Mouse (Mus musculus) MEL (cell line): ENCODE measurements at regions not wholly inside any gene's neighbourhood (a gene's known extent, or its start where the extent isn't known, plus 50 kb on each side); places are given as distances from the start of the nearest gene placed in this dataset.

Source experiments
- DNase-seq: peaks from one replicate; pipeline ENCODE4 v3.0.0; 2011; ENCODE audit warnings: low read depth, low spot score
- H3K27ac ChIP-seq: 2 replicates; pipeline ENCODE4 v1.5.1; 2012; ENCODE audit warnings: low read depth, mild to moderate bottlenecking, control low read depth, low read length, moderate library complexity; ENCODE audit not compliant: control insufficient read depth
- H3K27me3 ChIP-seq, 2 experiments: fragments of 150-350 bp in 1 of 2; sonication (generic) in 1 of 2; 2 replicates each; pipeline ENCODE4 v1.6.1; 2012; ENCODE audit warnings: low read length in 2 of 2, mild to moderate bottlenecking in 2 of 2, improper control_type of control experiment in 1 of 2, moderate library complexity in 1 of 2; ENCODE audit not compliant: insufficient read depth in 2 of 2, control insufficient read depth in 1 of 2
- H3K36me3 ChIP-seq, 2 experiments: 2 replicates each; pipeline ENCODE4 v1.6.1; 2012 to 2014; ENCODE audit warnings: low read length in 2 of 2, improper control_type of control experiment in 1 of 2, inconsistent platforms in 1 of 2, mild to moderate bottlenecking in 1 of 2; ENCODE audit not compliant: insufficient read depth in 2 of 2, control insufficient read depth in 1 of 2
- H3K4me1 ChIP-seq, 2 experiments: fragments of 150-350 bp in 1 of 2; sonication (generic) in 1 of 2; 2 replicates each; pipeline ENCODE4 v1.6.1; 2012; ENCODE audit warnings: low read length in 2 of 2, improper control_type of control experiment in 1 of 2, mild to moderate bottlenecking in 1 of 2; ENCODE audit not compliant: insufficient read depth in 2 of 2, control insufficient read depth in 1 of 2
- H3K4me3 ChIP-seq, 2 experiments: fragments of 150-350 bp in 1 of 2; sonication (generic) in 1 of 2; 2 replicates each; pipeline ENCODE4 v1.5.1; 2012; ENCODE audit warnings: low read depth in 2 of 2, low read length in 2 of 2, mild to moderate bottlenecking in 2 of 2, moderate library complexity in 2 of 2, control low read depth in 1 of 2, improper control_type of control experiment in 1 of 2; ENCODE audit not compliant: control insufficient read depth in 1 of 2, insufficient read depth in 1 of 2
- H3K79me2 ChIP-seq: 2 replicates; pipeline ENCODE4 v1.6.1; 2012; ENCODE audit warnings: mild to moderate bottlenecking, low read length, moderate library complexity; ENCODE audit not compliant: control insufficient read depth, poor library complexity, insufficient read depth
- H3K9ac ChIP-seq: 2 replicates; pipeline ENCODE4 v1.6.1; 2012; ENCODE audit warnings: low read depth, mild to moderate bottlenecking, control low read depth, low read length, moderate library complexity; ENCODE audit not compliant: control insufficient read depth, poor library complexity, severe bottlenecking
- H3K9me3 ChIP-seq: fragments of 150-350 bp; sonication (generic); replicated peaks from 2 replicates; pipeline ENCODE4 v1.6.1; 2012; ENCODE audit warnings: mild to moderate bottlenecking, low read length, improper control_type of control experiment, moderate library complexity; ENCODE audit not compliant: insufficient read depth
- BHLHE40 ChIP-seq: IDR thresholded peaks from 2 replicates; pipeline ENCODE4 v1.6.1; 2012; ENCODE audit warnings: low read depth, mild to moderate bottlenecking, inconsistent platforms, low read length, improper control_type of control experiment, borderline replicate concordance
- CHD1 ChIP-seq: IDR thresholded peaks from 2 replicates; pipeline ENCODE4 v1.6.1; 2012; ENCODE audit warnings: low read depth, mild to moderate bottlenecking, inconsistent platforms, low read length, improper control_type of control experiment
- CHD2 ChIP-seq: IDR thresholded peaks from 2 replicates; pipeline ENCODE4 v1.6.1; 2011; ENCODE audit warnings: low read length, improper control_type of control experiment
- CTCF ChIP-seq, 3 experiments: IDR thresholded peaks in 2 of 3; conservative IDR thresholded peaks in 1 of 3; 2 replicates each; pipeline ENCODE4 v1.5.1; 2011 to 2012; ENCODE audit warnings: low read length in 3 of 3, low read depth in 2 of 3, mild to moderate bottlenecking in 2 of 3, improper control_type of control experiment in 1 of 3, inconsistent platforms in 1 of 3, mixed read lengths in 1 of 3, moderate library complexity in 1 of 3; ENCODE audit not compliant: control insufficient read depth in 1 of 3, insufficient read depth in 1 of 3, poor library complexity in 1 of 3, severe bottlenecking in 1 of 3
- ELF1 ChIP-seq: IDR thresholded peaks from 2 replicates; pipeline ENCODE4 v1.6.1; 2014; ENCODE audit warnings: low read depth, mild to moderate bottlenecking, inconsistent platforms, low read length, improper control_type of control experiment, moderate library complexity
- ETS1 ChIP-seq: IDR thresholded peaks from 2 replicates; pipeline ENCODE4 v1.6.1; 2012; ENCODE audit warnings: low read depth, mild to moderate bottlenecking, inconsistent platforms, low read length, improper control_type of control experiment, moderate library complexity
- GABPA ChIP-seq: IDR thresholded peaks from 2 replicates; pipeline ENCODE4 v1.6.1; 2012; ENCODE audit warnings: low read depth, mild to moderate bottlenecking, inconsistent platforms, low read length, improper control_type of control experiment, moderate library complexity
- GATA1 ChIP-seq: IDR thresholded peaks from 2 replicates; pipeline ENCODE4 v1.6.1; 2011; ENCODE audit warnings: low read depth, low read length, improper control_type of control experiment
- HCFC1 ChIP-seq: IDR thresholded peaks from 2 replicates; pipeline ENCODE4 v1.6.1; 2012; ENCODE audit warnings: low read depth, mild to moderate bottlenecking, inconsistent platforms, low read length, improper control_type of control experiment, moderate library complexity
- MAFK ChIP-seq: IDR thresholded peaks from 2 replicates; pipeline ENCODE4 v1.6.1; 2011; ENCODE audit warnings: low read depth, mild to moderate bottlenecking, low read length, improper control_type of control experiment, borderline replicate concordance
- MAX ChIP-seq: IDR thresholded peaks from 2 replicates; pipeline ENCODE4 v1.6.1; 2011; ENCODE audit warnings: low read length, improper control_type of control experiment
- MAZ ChIP-seq: IDR thresholded peaks from 2 replicates; pipeline ENCODE4 v1.6.1; 2012; ENCODE audit warnings: low read depth, mild to moderate bottlenecking, inconsistent platforms, low read length, improper control_type of control experiment
- MXI1 ChIP-seq: IDR thresholded peaks from 2 replicates; pipeline ENCODE4 v1.6.1; 2011; ENCODE audit warnings: mild to moderate bottlenecking, low read depth, low read length, improper control_type of control experiment
- MYB ChIP-seq: IDR thresholded peaks from 2 replicates; pipeline ENCODE4 v1.6.1; 2011; ENCODE audit warnings: mild to moderate bottlenecking, low read depth, low read length, improper control_type of control experiment
- MYC ChIP-seq: IDR thresholded peaks from 2 replicates; pipeline ENCODE4 v1.6.1; 2011; ENCODE audit warnings: low read depth, mild to moderate bottlenecking, low read length, improper control_type of control experiment, moderate library complexity
- NELFE ChIP-seq: IDR thresholded peaks from 2 replicates; pipeline ENCODE4 v1.6.1; 2011; ENCODE audit warnings: low read depth, low read length, improper control_type of control experiment
- NRF1 ChIP-seq: IDR thresholded peaks from 2 replicates; pipeline ENCODE4 v1.6.1; 2014; ENCODE audit warnings: low read depth, mild to moderate bottlenecking, inconsistent platforms, low read length, improper control_type of control experiment, moderate library complexity; ENCODE audit not compliant: poor library complexity, insufficient read depth, severe bottlenecking
- TAL1 ChIP-seq: IDR thresholded peaks from 2 replicates; pipeline ENCODE4 v1.6.1; 2012; ENCODE audit warnings: mild to moderate bottlenecking, inconsistent platforms, low read length, moderate library complexity, mixed read lengths
- USF2 ChIP-seq, 2 experiments: IDR thresholded peaks; 2 replicates each; pipeline ENCODE4 v1.6.1; 2011 to 2012; ENCODE audit warnings: improper control_type of control experiment in 2 of 2, low read length in 2 of 2, borderline replicate concordance in 1 of 2, inconsistent platforms in 1 of 2, low read depth in 1 of 2, mild to moderate bottlenecking in 1 of 2; ENCODE audit not compliant: insufficient read depth in 1 of 2
- ZC3H11A ChIP-seq: IDR thresholded peaks from 2 replicates; pipeline ENCODE4 v1.6.1; 2012; ENCODE audit warnings: low read depth, mild to moderate bottlenecking, inconsistent platforms, low read length, improper control_type of control experiment
- ZKSCAN1 ChIP-seq: IDR thresholded peaks from 2 replicates; pipeline ENCODE4 v1.6.1; 2012; ENCODE audit warnings: low read depth, mild to moderate bottlenecking, inconsistent platforms, low read length, improper control_type of control experiment, moderate library complexity

DNA sequence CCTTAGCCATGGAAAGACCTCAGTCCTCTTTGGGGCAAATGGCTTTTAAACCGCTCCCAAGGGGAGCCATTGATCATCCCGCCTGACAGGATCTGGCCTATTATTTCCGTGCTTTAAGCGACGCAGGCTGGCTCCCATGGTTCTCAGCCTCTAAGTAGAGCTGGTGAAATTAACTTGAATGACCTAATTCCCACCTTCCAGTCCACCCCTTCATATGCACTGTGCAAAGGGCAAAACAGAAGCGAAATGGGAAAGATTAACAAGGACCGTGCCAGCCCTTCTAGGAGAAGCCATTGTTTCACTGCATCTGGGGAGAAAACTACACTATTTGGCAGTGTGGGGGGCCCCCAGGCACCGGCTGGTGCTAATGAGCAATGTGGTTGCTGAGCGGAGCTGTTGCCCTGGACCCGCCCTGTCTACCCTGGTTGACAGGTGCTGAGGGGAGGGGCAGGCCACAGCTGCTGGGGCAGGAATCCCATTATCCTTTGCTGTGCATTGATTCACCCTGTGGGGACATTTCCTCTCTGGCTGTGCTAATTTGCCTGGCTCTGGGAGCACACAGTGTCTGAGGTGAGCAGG is 378.3 kb upstream of the Id2 start:
- H3K4me1 ChIP-seq, result no peaks in the 10 kb centered on the region
- no peaks in the 10 kb centered on the region for H3K79me2 ChIP-seq
- H3K27ac ChIP-seq, result no peak overlapping the region
- H3K36me3 ChIP-seq, result no peaks in the 10 kb centered on the region
- H3K9me3 ChIP-seq, result no peaks in the 10 kb centered on the region
- no peaks in the 10 kb centered on the region for H3K27me3 ChIP-seq
- no peak for DNase-seq
- H3K4me3 ChIP-seq, result no peak overlapping the region
- no peak overlapping the region for H3K9ac ChIP-seq
- TF ChIP-seq NRF1, result no peak
- no peak for TF ChIP-seq USF2 (IDR thresholded peaks at IDR 0.05; ENCODE audit: borderline replicate concordance in 1 of 2, insufficient read depth in 1 of 2, low read depth in 1 of 2, low read length in 2 of 2)
- TF ChIP-seq ELF1, result no peak
- TF ChIP-seq CHD1, result no peak
- TF ChIP-seq MYC, result no peak
- no peak for TF ChIP-seq MAFK
- TF ChIP-seq GATA1, result no peak
- TF ChIP-seq MAX, result no peak
- TF ChIP-seq MAZ, result no peak
- no peak for TF ChIP-seq HCFC1

DNA sequence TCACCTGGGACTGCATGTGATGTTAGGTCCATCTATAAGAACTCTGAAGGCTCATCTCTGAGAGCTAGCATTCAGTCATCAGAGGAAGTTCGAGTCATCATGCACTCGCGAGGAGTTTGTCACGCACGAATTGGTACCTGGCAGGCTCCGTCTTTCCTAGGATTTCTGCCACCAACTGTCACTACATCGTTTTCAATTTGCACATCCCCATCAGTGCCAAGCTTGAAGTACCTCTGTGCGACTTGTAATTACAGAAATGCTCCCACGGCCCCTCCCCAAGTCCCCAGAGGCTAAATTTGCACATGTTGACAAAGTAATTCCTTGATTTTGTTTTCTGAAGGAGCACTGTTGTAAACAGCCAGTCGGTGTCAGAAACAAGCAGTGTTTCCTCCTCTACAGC is 372.2 kb upstream of the Id2 start:
- Histone ChIP-seq H3K4me1 (no peaks in the 10 kb centered on the region), H3K9me3 (no peaks in the 10 kb centered on the region), H3K79me2 (no peaks in the 10 kb centered on the region), H3K4me3 (no peak overlapping the region), H3K27ac (no peak overlapping the region), H3K27me3 (no peaks in the 10 kb centered on the region), H3K36me3 (no peaks in the 10 kb centered on the region), H3K9ac (no peak overlapping the region)
- no peak for DNase-seq
- TF ChIP-seq GABPA, result no peak
- no peak for TF ChIP-seq MYC
- no peak for TF ChIP-seq BHLHE40
- TF ChIP-seq MYB, result no peak
- no peak for TF ChIP-seq CTCF (IDR thresholded peaks at IDR 0.05 in 2 of 3, conservative IDR thresholded peaks at IDR 0.05 in 1 of 3; ENCODE audit: control insufficient read depth in 1 of 3, insufficient read depth in 1 of 3, low read depth in 2 of 3, low read length in 3 of 3, poor library complexity in 1 of 3, severe bottlenecking in 1 of 3)
- TF ChIP-seq CHD1, result no peak
- no peak for TF ChIP-seq MXI1
- TF ChIP-seq TAL1, result no peak
- TF ChIP-seq ETS1, result no peak
- no peak for TF ChIP-seq NELFE
- TF ChIP-seq ZKSCAN1, result no peak
- no peak for TF ChIP-seq ZC3H11A
- no peak for TF ChIP-seq CHD2
